ENCODE assay signal across 8 mouse cellular contexts in genomic region chrX:169995909-169996521, GRCm38 (mm10). TPM values are rescaled to one million over a fixed set of nuclear protein-coding genes. Genes with fewer than 3 reads are reported as not detected.
DNase-seq lines count a peak whose midpoint lies in the region.
"Not testable (repeated sequence)": the region's sequence is repeated elsewhere in the genome, so short reads cannot be mapped to it uniquely, and the experiment has no call there.

No protein-coding gene starts in this region.

- H3K36me3 ChIP-seq in heart, embryonic 10.5 days; midbrain, embryonic 10.5 days: not testable (repeated sequence)

- peak; percentile 72 for DNase-seq in CD4-positive, CD25-positive, alpha-beta regulatory T cell, adult 2 months (ENCODE audit: low read depth, low spot score)
- DNase-seq in adipocyte (ENCODE audit: low spot score): peak; percentile 67
- peak; percentile 52 for DNase-seq in cerebellum, adult 9-11 months
- peak; percentile 64 for DNase-seq in heart, embryonic 10.5 days (ENCODE audit: low spot score)
- peak; percentile 58 for DNase-seq in layer of hippocampus, adult 11-12 months (ENCODE audit: low spot score)
- DNase-seq in midbrain, embryonic 10.5 days (ENCODE audit: low spot score): peak; percentile 9
- DNase-seq in spleen, postnatal 10 days (ENCODE audit: low spot score in 2 of 2): peak; percentile 48 to 60
- DNase-seq in urinary bladder, postnatal 25 days (ENCODE audit: low spot score): peak; percentile 39

- H3K27me3 ChIP-seq in heart, embryonic 10.5 days (ENCODE audit: insufficient read depth, poor library complexity, severe bottlenecking); midbrain, embryonic 10.5 days (ENCODE audit: low read depth, poor library complexity, severe bottlenecking): not testable (repeated sequence)

- not testable (repeated sequence) for H3K4me3 ChIP-seq in heart, embryonic 10.5 days; midbrain, embryonic 10.5 days

- not testable (repeated sequence) for H3K4me1 ChIP-seq in heart, embryonic 10.5 days; midbrain, embryonic 10.5 days

- WGBS in heart, embryonic 10.5 days: no CpG with 5 or more reads among the region's 17 CpGs
- WGBS in midbrain, embryonic 10.5 days: no CpG with 5 or more reads among the region's 17 CpGs

- not testable (repeated sequence) for H3K9me3 ChIP-seq in heart, embryonic 10.5 days; midbrain, embryonic 10.5 days (replicated peaks)

- H3K27ac ChIP-seq in heart, embryonic 10.5 days; midbrain, embryonic 10.5 days (replicated peaks): not testable (repeated sequence)

RNA-seq across cellular contexts. Expression of gene Gm21887, which starts 13.4 kb away (rescaled TPM):
- polyA plus RNA-seq in heart, embryonic 10.5 days (2016; fragmentation: Nextera tagmentation; extraction: Ambion mirVana): 121 and 172 TPM in 2 replicates
- 224 and 306 TPM in 2 replicates for polyA plus RNA-seq in midbrain, embryonic 10.5 days (2016; fragmentation: Nextera tagmentation; extraction: Ambion mirVana)

Comparison
In these comparisons a context has a peak if more than half of its experiments do, and no peak if none do; other contexts are left out.
1. DNase-seq: peak in every context shown above with its lines; median percentile 72 in CD4-positive, CD25-positive, alpha-beta regulatory T cell, adult 2 months; 67 in adipocyte; 64 in heart, embryonic 10.5 days; 58 in layer of hippocampus, adult 11-12 months; 54 in spleen, postnatal 10 days; 52 in cerebellum, adult 9-11 months; 39 in urinary bladder, postnatal 25 days; 9 in midbrain, embryonic 10.5 days.